Comparison of ENCODE assay signal across 25 mouse cellular contexts in the genomic region with DNA sequence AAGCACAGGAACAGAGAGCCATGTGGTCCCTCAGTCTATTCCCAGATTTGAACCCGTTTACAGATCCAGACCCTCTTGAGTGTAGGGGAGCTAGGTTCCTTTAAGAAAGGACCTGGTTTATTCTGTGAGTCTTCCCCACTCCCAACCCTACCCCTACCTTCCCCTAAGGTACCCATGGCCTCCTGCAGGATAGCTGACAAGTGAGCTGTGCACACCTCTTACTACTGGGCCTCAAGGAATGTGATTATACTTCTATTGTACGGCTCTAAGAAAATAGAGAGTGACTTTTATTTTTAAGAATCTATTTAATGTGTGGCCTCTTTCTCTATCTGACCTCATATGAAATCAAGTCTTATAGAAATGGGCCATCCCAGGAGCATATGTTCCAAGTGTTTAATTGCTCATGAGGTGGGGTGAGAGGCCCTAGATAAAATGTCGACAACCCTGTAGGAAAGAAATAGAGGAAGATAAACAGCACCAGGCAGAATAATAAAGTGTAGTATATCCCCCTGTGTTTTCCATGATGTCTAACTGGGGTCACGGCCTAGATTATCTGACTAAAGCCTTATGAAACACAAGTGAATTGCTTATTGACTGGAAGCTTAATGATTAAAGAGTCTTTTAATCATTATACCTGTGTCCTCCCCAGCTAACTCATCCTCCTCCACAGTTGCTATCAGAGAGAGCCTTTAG.
A peak's percentile ranks its signal among the peaks of the same experiment; 100 is the strongest.
DNase-seq lines count a peak whose midpoint lies in the region; ATAC-seq and TF ChIP-seq lines count a peak whose summit lies in the region.
"Had no signal": no experiment of that assay in that cellular context is flagged by ENCODE, and none has a peak within 500 bp of the region (broad histone marks: within the 10 kb centered on the region; RNA-seq: fewer than 3 reads in every experiment).

No protein-coding gene starts in this region.

- 71% methylated on average over 4 of the region's 4 CpGs for WGBS in intestine, embryonic 14.5 days
- 49% methylated on average over 4 of the region's 4 CpGs for WGBS in intestine, postnatal 0 days
- WGBS in kidney, embryonic 16.5 days = 69% methylated on average over 4 of the region's 4 CpGs
- 61% methylated on average over 4 of the region's 4 CpGs for WGBS in intestine, embryonic 15.5 days

- H3K4me1 ChIP-seq in intestine, embryonic 14.5 days (replicated peaks; ENCODE audit: control insufficient read depth, insufficient read depth, low read length) = no peaks in the 10 kb centered on the region; the same call in 1 of the 2 replicates
- no peaks in the 10 kb centered on the region for H3K4me1 ChIP-seq in intestine, postnatal 0 days (replicated peaks; ENCODE audit: control insufficient read depth, insufficient read depth, low read length)
- no peaks in the 10 kb centered on the region for H3K4me1 ChIP-seq in kidney, embryonic 16.5 days (ENCODE audit: insufficient read depth, low read length)
- H3K4me1 ChIP-seq in intestine, embryonic 15.5 days (replicated peaks) = no peaks in the 10 kb centered on the region
- H3K4me1 ChIP-seq: embryonic facial prominence, embryonic 10.5 days; embryonic facial prominence, embryonic 12.5 days; forebrain, embryonic 13.5 days had no signal

- peak; percentile 74 for ATAC-seq in intestine, embryonic 14.5 days (replicated peaks; ENCODE audit: low FRiP score, low TSS enrichment, low read depth)
- ATAC-seq in intestine, postnatal 0 days = no peak
- peak; percentile 42; the same call in 1 of the 2 replicates for ATAC-seq in kidney, embryonic 16.5 days (ENCODE audit: low FRiP score, low TSS enrichment)
- ATAC-seq in intestine, embryonic 15.5 days = peak; percentile 80
- ATAC-seq: activated CD4-positive, CD25-positive, alpha-beta regulatory T cell, adult 4 months; CD4-positive, CD25-positive, alpha-beta regulatory T cell, adult 4 months; forebrain, embryonic 13.5 days; Patski had no signal

- no peaks in the 10 kb centered on the region for H3K27me3 ChIP-seq in intestine, embryonic 14.5 days (replicated peaks; ENCODE audit: control insufficient read depth, insufficient read depth, low read length)
- no peaks in the 10 kb centered on the region for H3K27me3 ChIP-seq in intestine, postnatal 0 days (replicated peaks; ENCODE audit: control insufficient read depth, insufficient read depth, low read length)
- no peaks in the 10 kb centered on the region for H3K27me3 ChIP-seq in kidney, embryonic 16.5 days (ENCODE audit: insufficient read depth, low read length)
- no peaks in the 10 kb centered on the region for H3K27me3 ChIP-seq in intestine, embryonic 15.5 days (replicated peaks)
- H3K27me3 ChIP-seq: CH12.LX; embryonic facial prominence, embryonic 12.5 days; forebrain, embryonic 13.5 days; Patski had no signal

- H3K9ac ChIP-seq in intestine, embryonic 14.5 days (ENCODE audit: low read length) = no peak overlapping the region
- no peak overlapping the region for H3K9ac ChIP-seq in intestine, postnatal 0 days (ENCODE audit: low read depth, low read length)
- H3K9ac ChIP-seq in kidney, embryonic 16.5 days (replicated peaks; ENCODE audit: low read length) = no peak overlapping the region
- no peak overlapping the region for H3K9ac ChIP-seq in intestine, embryonic 15.5 days
- H3K9ac ChIP-seq: embryonic facial prominence, embryonic 12.5 days; forebrain, embryonic 13.5 days had no signal

- TF ChIP-seq CTCF in intestine, postnatal 0 days (IDR thresholded peaks at IDR 0.05; ENCODE audit: low read depth) = no peak

- no peak for DNase-seq in intestine, embryonic 14.5 days (ENCODE audit: low spot score)
- peak; percentile 3 to 5 for DNase-seq in kidney, adult 8-10 months
- DNase-seq in kidney, postnatal 10 days = no peak
- no peak for DNase-seq in kidney, adult 18-20 months
- DNase-seq in yolk sac, embryonic 10.5 days (ENCODE audit: low spot score) = no peak
- DNase-seq: adrenal gland, adult 8-10 months; adrenal gland, postnatal 14 days; adrenal gland, postnatal 36 days; B cell, adult 2 months; cerebellum, adult 11-12 months; cerebellum, adult 2 months; cerebellum, adult 9-10 months; cerebellum, postnatal 10 days; cerebellum, postnatal 25 days had no signal

- H3K4me3 ChIP-seq in intestine, embryonic 14.5 days (ENCODE audit: low read depth, low read length) = no peak overlapping the region
- no peak overlapping the region for H3K4me3 ChIP-seq in intestine, postnatal 0 days (ENCODE audit: low read depth, low read length)
- H3K4me3 ChIP-seq in kidney, embryonic 16.5 days (ENCODE audit: low read length) = no peak overlapping the region
- no peak overlapping the region for H3K4me3 ChIP-seq in intestine, embryonic 15.5 days (replicated peaks)
- H3K4me3 ChIP-seq: embryonic facial prominence, embryonic 10.5 days; embryonic facial prominence, embryonic 12.5 days; forebrain, embryonic 13.5 days had no signal

- no peak overlapping the region for H3K4me2 ChIP-seq in intestine, embryonic 14.5 days (ENCODE audit: low read length)
- H3K4me2 ChIP-seq in intestine, postnatal 0 days (replicated peaks; ENCODE audit: low read depth) = no peak overlapping the region
- H3K4me2 ChIP-seq in kidney, embryonic 16.5 days (replicated peaks; ENCODE audit: low read depth, low read length) = no peak overlapping the region
- no peak overlapping the region for H3K4me2 ChIP-seq in intestine, embryonic 15.5 days (replicated peaks)
- H3K4me2 ChIP-seq: embryonic facial prominence, embryonic 12.5 days; forebrain, embryonic 13.5 days had no signal

- no peaks in the 10 kb centered on the region for H3K36me3 ChIP-seq in intestine, embryonic 14.5 days (ENCODE audit: control insufficient read depth, insufficient read depth, low read length)
- no peaks in the 10 kb centered on the region for H3K36me3 ChIP-seq in intestine, postnatal 0 days (ENCODE audit: control insufficient read depth, insufficient read depth)
- H3K36me3 ChIP-seq in kidney, embryonic 16.5 days (ENCODE audit: insufficient read depth, low read length) = no peaks in the 10 kb centered on the region
- H3K36me3 ChIP-seq in intestine, embryonic 15.5 days = no peaks in the 10 kb centered on the region
- H3K36me3 ChIP-seq: embryonic facial prominence, embryonic 10.5 days; embryonic facial prominence, embryonic 12.5 days; G1E had no signal

- no peaks in the 10 kb centered on the region for H3K9me3 ChIP-seq in intestine, embryonic 14.5 days (ENCODE audit: control insufficient read depth, low read length)
- H3K9me3 ChIP-seq in intestine, postnatal 0 days (ENCODE audit: control insufficient read depth) = no peaks in the 10 kb centered on the region
- H3K9me3 ChIP-seq in kidney, embryonic 16.5 days (ENCODE audit: low read length) = no peaks in the 10 kb centered on the region
- no peaks in the 10 kb centered on the region for H3K9me3 ChIP-seq in intestine, embryonic 15.5 days
- H3K9me3 ChIP-seq: embryonic facial prominence, embryonic 10.5 days; embryonic facial prominence, embryonic 12.5 days; forebrain, embryonic 13.5 days had no signal

- no peak overlapping the region for H3K27ac ChIP-seq in intestine, embryonic 14.5 days (ENCODE audit: low read depth)
- H3K27ac ChIP-seq in intestine, postnatal 0 days (ENCODE audit: low read depth, low read length) = no peak overlapping the region
- no peak overlapping the region for H3K27ac ChIP-seq in kidney, embryonic 16.5 days (ENCODE audit: low read length)
- no peak overlapping the region for H3K27ac ChIP-seq in intestine, embryonic 15.5 days
- H3K27ac ChIP-seq: embryonic facial prominence, embryonic 10.5 days; embryonic facial prominence, embryonic 12.5 days; forebrain, embryonic 13.5 days had no signal

Comparison
In these comparisons a context has a peak if more than half of its experiments do, and no peak if none do; other contexts are left out.
1. DNase-seq: peak in kidney, adult 8-10 months (2 of 2); none in intestine, embryonic 14.5 days (single experiment), kidney, postnatal 10 days (single experiment), kidney, adult 18-20 months (single experiment) and yolk sac, embryonic 10.5 days (single experiment).